Mouse (Mus musculus): ENCODE measurements around the gene Gab2. TPM values are rescaled to one million over a fixed set of nuclear protein-coding genes. Genes with fewer than 3 reads are reported as not detected.

The Gab2 gene
- polyA plus RNA-seq, 1 experiment from 2014 or later, result 1.5 TPM

GRCm38 (mm10) chr7:97345229-97345871, 264.0 kb downstream of the Gab2 start:
- Histone ChIP-seq H3K9me3 (ENCODE audit: low read length) (no peaks in the 10 kb centered on the region), H3K27ac (ENCODE audit: low read depth) (no peak overlapping the region), H3K4me2 (ENCODE audit: low read depth, low read length) (no peak overlapping the region), H3K9ac (replicated peaks) (no peak overlapping the region), H3K4me3 (ENCODE audit: low read depth, low read length) (no peak overlapping the region), H3K4me1 (ENCODE audit: insufficient read depth) (peaks cover 5% of the 10 kb centered on the region; the same call in 1 of the 2 replicates), H3K27me3 (ENCODE audit: insufficient read depth, low read length) (no peaks in the 10 kb centered on the region), H3K36me3 (replicated peaks; ENCODE audit: insufficient read depth, low read length) (no peaks in the 10 kb centered on the region; the same call in 1 of the 2 replicates)
- DNase-seq, result no peak
- ATAC-seq, result no peak
- no peak for TF ChIP-seq EP300 (IDR thresholded peaks at IDR 0.05; ENCODE audit: low read depth)
- no peak for TF ChIP-seq CTCF (IDR thresholded peaks at IDR 0.05; ENCODE audit: low read depth)
- 65% methylated on average over 10 of the region's 10 CpGs for WGBS (ENCODE audit: insufficient replicate concordance)

GRCm38 (mm10) chr7:97346111-97346821, 264.9 kb downstream of the Gab2 start:
- TF ChIP-seq EP300 (IDR thresholded peaks at IDR 0.05; ENCODE audit: low read depth) (no peak), CTCF (IDR thresholded peaks at IDR 0.05; ENCODE audit: low read depth) (no peak)
- H3K4me3 ChIP-seq (ENCODE audit: low read depth, low read length), result no peak overlapping the region
- 61% methylated on average over 9 of the region's 9 CpGs for WGBS (ENCODE audit: insufficient replicate concordance)
- H3K36me3 ChIP-seq (replicated peaks; ENCODE audit: insufficient read depth, low read length), result no peaks in the 10 kb centered on the region; the same call in 1 of the 2 replicates
- ATAC-seq (peak; percentile 40; the same call in 1 of the 2 replicates), DNase-seq (no peak)
- no peak overlapping the region for H3K4me2 ChIP-seq (ENCODE audit: low read depth, low read length)
- no peak overlapping the region for H3K9ac ChIP-seq (replicated peaks)
- H3K9me3 ChIP-seq (ENCODE audit: low read length), result no peaks in the 10 kb centered on the region
- H3K27ac ChIP-seq (ENCODE audit: low read depth), result no peak overlapping the region
- H3K27me3 ChIP-seq (ENCODE audit: insufficient read depth, low read length), result no peaks in the 10 kb centered on the region
- peaks cover 4% of the 10 kb centered on the region; the same call in 1 of the 2 replicates for H3K4me1 ChIP-seq (ENCODE audit: insufficient read depth)

GRCm38 (mm10) chr7:97346822-97347166, 265.4 kb downstream of the Gab2 start:
- Histone ChIP-seq H3K36me3 (replicated peaks; ENCODE audit: insufficient read depth, low read length) (no peaks in the 10 kb centered on the region; the same call in 1 of the 2 replicates), H3K4me1 (ENCODE audit: insufficient read depth) (no peaks in the 10 kb centered on the region), H3K9me3 (ENCODE audit: low read length) (no peaks in the 10 kb centered on the region), H3K4me3 (ENCODE audit: low read depth, low read length) (no peak overlapping the region), H3K27me3 (ENCODE audit: insufficient read depth, low read length) (no peaks in the 10 kb centered on the region), H3K4me2 (ENCODE audit: low read depth, low read length) (no peak overlapping the region), H3K27ac (ENCODE audit: low read depth) (no peak overlapping the region), H3K9ac (replicated peaks) (no peak overlapping the region)
- no peak for TF ChIP-seq CTCF (IDR thresholded peaks at IDR 0.05; ENCODE audit: low read depth)
- TF ChIP-seq EP300 (IDR thresholded peaks at IDR 0.05; ENCODE audit: low read depth), result peak; percentile 22; the same call in 1 of the 2 replicates
- DNase-seq, result no peak
- WGBS (ENCODE audit: insufficient replicate concordance), result 56% methylated on average over 3 of the region's 4 CpGs
- ATAC-seq, result peak; percentile 74

GRCm38 (mm10) chr7:97347464-97347863, 266.1 kb downstream of the Gab2 start:
- Histone ChIP-seq H3K9me3 (ENCODE audit: low read length) (no peaks in the 10 kb centered on the region), H3K4me3 (ENCODE audit: low read depth, low read length) (no peak overlapping the region), H3K36me3 (replicated peaks; ENCODE audit: insufficient read depth, low read length) (no peaks in the 10 kb centered on the region; the same call in 1 of the 2 replicates), H3K27ac (ENCODE audit: low read depth) (no peak overlapping the region), H3K27me3 (ENCODE audit: insufficient read depth, low read length) (no peaks in the 10 kb centered on the region), H3K9ac (replicated peaks) (no peak overlapping the region), H3K4me1 (ENCODE audit: insufficient read depth) (no peaks in the 10 kb centered on the region), H3K4me2 (ENCODE audit: low read depth, low read length) (no peak overlapping the region)
- DNase-seq (no peak), ATAC-seq (no peak)
- WGBS (ENCODE audit: insufficient replicate concordance), result 88% methylated on average over 15 of the region's 15 CpGs
- TF ChIP-seq CTCF (IDR thresholded peaks at IDR 0.05; ENCODE audit: low read depth) (no peak), EP300 (IDR thresholded peaks at IDR 0.05; ENCODE audit: low read depth) (no peak)

GRCm38 (mm10) chr7:97348318-97348717, 266.9 kb downstream of the Gab2 start:
- Histone ChIP-seq H3K27ac (ENCODE audit: low read depth) (no peak overlapping the region), H3K27me3 (ENCODE audit: insufficient read depth, low read length) (no peaks in the 10 kb centered on the region), H3K4me2 (ENCODE audit: low read depth, low read length) (no peak overlapping the region), H3K4me3 (ENCODE audit: low read depth, low read length) (no peak overlapping the region), H3K9ac (replicated peaks) (no peak overlapping the region), H3K36me3 (replicated peaks; ENCODE audit: insufficient read depth, low read length) (no peaks in the 10 kb centered on the region; the same call in 1 of the 2 replicates), H3K4me1 (ENCODE audit: insufficient read depth) (no peaks in the 10 kb centered on the region), H3K9me3 (ENCODE audit: low read length) (no peaks in the 10 kb centered on the region)
- DNase-seq (no peak), ATAC-seq (no peak)
- TF ChIP-seq CTCF (IDR thresholded peaks at IDR 0.05; ENCODE audit: low read depth) (no peak), EP300 (IDR thresholded peaks at IDR 0.05; ENCODE audit: low read depth) (no peak)
- WGBS (ENCODE audit: insufficient replicate concordance), result 76% methylated on average over 3 of the region's 3 CpGs

- Histone ChIP-seq H3K4me1 (ENCODE audit: insufficient read depth) (no peaks in the 10 kb centered on the region), H3K4me2 (ENCODE audit: low read depth, low read length) (no peak overlapping the region), H3K4me3 (ENCODE audit: low read depth, low read length) (no peak overlapping the region), H3K36me3 (replicated peaks; ENCODE audit: insufficient read depth, low read length) (no peaks in the 10 kb centered on the region; the same call in 1 of the 2 replicates), H3K27me3 (ENCODE audit: insufficient read depth, low read length) (no peaks in the 10 kb centered on the region), H3K9me3 (ENCODE audit: low read length) (no peaks in the 10 kb centered on the region), H3K9ac (replicated peaks) (no peak overlapping the region), H3K27ac (ENCODE audit: low read depth) (no peak overlapping the region)
- no peak for TF ChIP-seq EP300 (IDR thresholded peaks at IDR 0.05; ENCODE audit: low read depth)
- no peak for TF ChIP-seq CTCF (IDR thresholded peaks at IDR 0.05; ENCODE audit: low read depth)
- DNase-seq, result no peak
- 79% methylated on average over 5 of the region's 5 CpGs for WGBS (ENCODE audit: insufficient replicate concordance)
- no peak for ATAC-seq
Measured at GRCm38 (mm10) chr7:97348836-97349235, 267.4 kb downstream of the Gab2 start.

Measured in liver, postnatal 0 days (tissue).